In the genomic region with DNA sequence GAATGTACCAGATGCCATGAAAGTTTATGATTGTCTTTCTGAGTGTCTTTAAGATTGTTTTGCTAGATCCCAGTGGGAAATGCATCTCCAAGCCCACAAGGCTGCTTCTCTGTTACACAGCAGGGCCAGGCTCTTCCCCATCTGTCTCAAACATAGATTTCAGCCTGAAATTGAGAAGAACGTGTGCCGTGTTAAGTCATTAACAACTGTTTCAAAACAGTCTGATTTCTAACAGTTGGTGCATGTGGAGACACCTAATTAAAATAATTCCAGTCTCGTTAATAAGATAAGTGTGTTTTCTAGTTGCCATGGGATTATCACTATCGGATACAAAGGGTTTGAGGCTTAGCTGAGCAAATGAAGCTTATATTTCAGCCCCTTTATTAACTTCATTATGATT, we compare ENCODE assay signal across 21 mouse cellular contexts.
DNase-seq lines count a peak whose midpoint lies in the region; ATAC-seq lines count a peak whose summit lies in the region.
"Had no signal": no experiment of that assay in that cellular context is flagged by ENCODE, and none has a peak within 500 bp of the region (broad histone marks: within the 10 kb centered on the region; RNA-seq: fewer than 3 reads in every experiment).

No protein-coding gene starts in this region.

- no peaks in the 10 kb centered on the region for H3K27me3 ChIP-seq in forebrain, embryonic 12.5 days
- no peaks in the 10 kb centered on the region; the same call in 1 of the 2 replicates for H3K27me3 ChIP-seq in forebrain, embryonic 10.5 days (ENCODE audit: poor library complexity, severe bottlenecking)
- H3K27me3 ChIP-seq in neural tube, embryonic 14.5 days (ENCODE audit: control insufficient read depth, insufficient read depth, low read length): no peaks in the 10 kb centered on the region
- no peaks in the 10 kb centered on the region for H3K27me3 ChIP-seq in intestine, embryonic 15.5 days (replicated peaks)
- H3K27me3 ChIP-seq: embryonic facial prominence, embryonic 13.5 days; limb, embryonic 12.5 days; liver, embryonic 12.5 days had no signal

- peaks cover 22% of the 10 kb centered on the region for H3K4me1 ChIP-seq in forebrain, embryonic 12.5 days
- peaks cover 33% of the 10 kb centered on the region for H3K4me1 ChIP-seq in forebrain, embryonic 10.5 days
- peaks cover 22% of the 10 kb centered on the region for H3K4me1 ChIP-seq in neural tube, embryonic 14.5 days (ENCODE audit: control insufficient read depth, insufficient read depth, low read length)
- H3K4me1 ChIP-seq in intestine, embryonic 15.5 days (replicated peaks): peaks cover 15% of the 10 kb centered on the region

- no peak for DNase-seq in forebrain, embryonic 10.5 days (ENCODE audit: extremely low spot score, low spot score)
- peak; percentile 11 to 51 for DNase-seq in layer of hippocampus, adult 18-20 months (ENCODE audit: low spot score in 2 of 2)
- no peak for DNase-seq in layer of hippocampus, postnatal 10 days (ENCODE audit: low spot score in 2 of 2)
- DNase-seq in brain, adult 2 months (ENCODE audit: low read depth, low spot score): peak; percentile 28
- DNase-seq in lung, postnatal 4 days: no peak
- DNase-seq: adrenal gland, postnatal 10 days; cerebellum, adult 11-12 months; cerebellum, postnatal 14 days; gastrocnemius, postnatal 25 days; heart, adult 2 months; kidney, adult 11 months; lung, embryonic 14.5 days; lung, postnatal 36 days; thymus, postnatal 14 days had no signal

- H3K27ac ChIP-seq in forebrain, embryonic 12.5 days: peak overlapping the region; percentile 38; the same call in 1 of the 2 replicates
- no peak overlapping the region for H3K27ac ChIP-seq in forebrain, embryonic 10.5 days
- peak overlapping the region; percentile 31; the same call in 1 of the 2 replicates for H3K27ac ChIP-seq in neural tube, embryonic 14.5 days (ENCODE audit: low read depth, low read length)
- no peak overlapping the region for H3K27ac ChIP-seq in intestine, embryonic 15.5 days
- H3K27ac ChIP-seq: embryonic facial prominence, embryonic 13.5 days; heart, adult 2 months; kidney, postnatal 0 days; limb, embryonic 12.5 days; liver, embryonic 12.5 days had no signal

- 33% methylated on average over 4 of the region's 4 CpGs for WGBS in forebrain, embryonic 12.5 days
- 78% methylated on average over 4 of the region's 4 CpGs for WGBS in forebrain, embryonic 10.5 days
- WGBS in neural tube, embryonic 14.5 days: 44% methylated on average over 4 of the region's 4 CpGs
- WGBS in intestine, embryonic 15.5 days: 88% methylated on average over 4 of the region's 4 CpGs

- no peak overlapping the region for H3K9ac ChIP-seq in forebrain, embryonic 12.5 days
- H3K9ac ChIP-seq in neural tube, embryonic 14.5 days (replicated peaks; ENCODE audit: low read depth, low read length): no peak overlapping the region
- no peak overlapping the region for H3K9ac ChIP-seq in intestine, embryonic 15.5 days
- H3K9ac ChIP-seq: embryonic facial prominence, embryonic 13.5 days; limb, embryonic 12.5 days; liver, embryonic 12.5 days; lung, embryonic 14.5 days had no signal

- H3K4me2 ChIP-seq in forebrain, embryonic 12.5 days: no peak overlapping the region
- H3K4me2 ChIP-seq in neural tube, embryonic 14.5 days (ENCODE audit: low read depth, low read length): no peak overlapping the region
- H3K4me2 ChIP-seq in intestine, embryonic 15.5 days (replicated peaks): no peak overlapping the region
- H3K4me2 ChIP-seq: embryonic facial prominence, embryonic 13.5 days; limb, embryonic 12.5 days; liver, embryonic 12.5 days; lung, embryonic 14.5 days had no signal

- ATAC-seq in forebrain, embryonic 12.5 days (ENCODE audit: low FRiP score): 0 out of 2 replicates have a peak, but pooled peaks have one; percentile 49
- ATAC-seq in neural tube, embryonic 14.5 days (ENCODE audit: low read depth): no peak
- no peak for ATAC-seq in intestine, embryonic 15.5 days
- ATAC-seq: liver, embryonic 12.5 days had no signal

- no peak overlapping the region for H3K4me3 ChIP-seq in forebrain, embryonic 12.5 days (replicated peaks)
- H3K4me3 ChIP-seq in forebrain, embryonic 10.5 days: no peak overlapping the region
- H3K4me3 ChIP-seq in neural tube, embryonic 14.5 days (ENCODE audit: low read depth, low read length): no peak overlapping the region
- H3K4me3 ChIP-seq in intestine, embryonic 15.5 days (replicated peaks): no peak overlapping the region
- H3K4me3 ChIP-seq: embryonic facial prominence, embryonic 13.5 days; heart, adult 2 months; limb, embryonic 12.5 days; liver, embryonic 12.5 days had no signal

- peaks cover 6% of the 10 kb centered on the region; the same call in 1 of the 2 replicates for H3K9me3 ChIP-seq in forebrain, embryonic 12.5 days
- peaks cover 16% of the 10 kb centered on the region for H3K9me3 ChIP-seq in forebrain, embryonic 10.5 days
- H3K9me3 ChIP-seq in neural tube, embryonic 14.5 days (ENCODE audit: control insufficient read depth, low read length): no peaks in the 10 kb centered on the region
- H3K9me3 ChIP-seq in intestine, embryonic 15.5 days: no peaks in the 10 kb centered on the region

- no peaks in the 10 kb centered on the region for H3K36me3 ChIP-seq in forebrain, embryonic 12.5 days (replicated peaks)
- H3K36me3 ChIP-seq in forebrain, embryonic 10.5 days (replicated peaks): peaks cover 10% of the 10 kb centered on the region
- no peaks in the 10 kb centered on the region for H3K36me3 ChIP-seq in neural tube, embryonic 14.5 days (ENCODE audit: control insufficient read depth, insufficient read depth, low read length)
- no peaks in the 10 kb centered on the region for H3K36me3 ChIP-seq in intestine, embryonic 15.5 days
- H3K36me3 ChIP-seq: liver, embryonic 12.5 days had no signal

Comparison
In these comparisons a context has a peak if more than half of its experiments do, and no peak if none do; other contexts are left out.
1. H3K27ac ChIP-seq: peak in forebrain, embryonic 12.5 days (single experiment) and neural tube, embryonic 14.5 days (single experiment); none in forebrain, embryonic 10.5 days (single experiment) and intestine, embryonic 15.5 days (single experiment).
2. DNase-seq: peak in layer of hippocampus, adult 18-20 months (2 of 2) and brain, adult 2 months (single experiment); none in forebrain, embryonic 10.5 days (single experiment), layer of hippocampus, postnatal 10 days (0 of 2) and lung, postnatal 4 days (0 of 2).